Mouse (Mus musculus) erythroid progenitor cell, adult 5-6 weeks (primary cell): Measurements from ENCODE around the gene Eif2b5. TPM values are rescaled to one million over a fixed set of nuclear protein-coding genes. Genes with fewer than 3 reads are reported as not detected.

Experiments used
- total RNA-seq, 2 experiments: library from RNA; stranded (forward) in 1 of 2; stranded (reverse) in 1 of 2; fragments of 150-400 nt in 1 of 2; fragments of 186-747, 209-891 nt in 1 of 2; gene quantifications; 2 replicates each; pipeline versions ENCODE4 v1.2.3 to v1.2.4; 2015 to 2017; ENCODE audit warnings: low replicate concordance in 2 of 2

Eif2b5 gene
- total RNA-seq, 2 experiments from 2014 or later: 11.5 to 54.9 TPM

Other genes starting within 250 kb of the Eif2b5 start
- gene Parl, start 196.4 kb upstream of the Eif2b5 start, total RNA-seq (2015; ENCODE audit: low replicate concordance): 41.9 and 43.6 TPM in 2 replicates
- 52.8 and 63.5 TPM in 2 replicates for gene Parl, start 196.4 kb upstream of the Eif2b5 start, total RNA-seq (2017; ENCODE audit: low replicate concordance)
- not detected in 2 replicates for gene Cyp2ab1, start 173.4 kb upstream of the Eif2b5 start, total RNA-seq (2015; ENCODE audit: low replicate concordance)
- gene Cyp2ab1, start 173.4 kb upstream of the Eif2b5 start, total RNA-seq (2017; ENCODE audit: low replicate concordance): 0.39 TPM in 1 of 2 replicates, not detected in the other
- gene Abcc5, start 72.4 kb upstream of the Eif2b5 start, total RNA-seq (2015; ENCODE audit: low replicate concordance): 26.0 and 40.4 TPM in 2 replicates
- gene Abcc5, start 72.4 kb upstream of the Eif2b5 start, total RNA-seq (2017; ENCODE audit: low replicate concordance): 29.3 and 34.1 TPM in 2 replicates
- 6.1 and 18.0 TPM in 2 replicates for gene Dvl3, start 18.2 kb downstream of the Eif2b5 start, total RNA-seq (2015; ENCODE audit: low replicate concordance)
- 1.3 and 3.6 TPM in 2 replicates for gene Dvl3, start 18.2 kb downstream of the Eif2b5 start, total RNA-seq (2017; ENCODE audit: low replicate concordance)
- 214 and 297 TPM in 2 replicates for gene Ap2m1, start 36.7 kb downstream of the Eif2b5 start, total RNA-seq (2015; ENCODE audit: low replicate concordance)
- 271 and 285 TPM in 2 replicates for gene Ap2m1, start 36.7 kb downstream of the Eif2b5 start, total RNA-seq (2017; ENCODE audit: low replicate concordance)
- 22.2 and 23.1 TPM in 2 replicates for gene Abcf3, start 49.8 kb downstream of the Eif2b5 start, total RNA-seq (2015; ENCODE audit: low replicate concordance)
- gene Abcf3, start 49.8 kb downstream of the Eif2b5 start, total RNA-seq (2017; ENCODE audit: low replicate concordance): 32.1 and 40.5 TPM in 2 replicates
- gene Vwa5b2, start 90.7 kb downstream of the Eif2b5 start, total RNA-seq (2015; ENCODE audit: low replicate concordance): not detected in 2 replicates
- gene Vwa5b2, start 90.7 kb downstream of the Eif2b5 start, total RNA-seq (2017; ENCODE audit: low replicate concordance): 0.77 TPM in 1 of 2 replicates, not detected in the other
- not detected in 2 replicates for gene Eef1akmt4, start 112.8 kb downstream of the Eif2b5 start, total RNA-seq (2015; ENCODE audit: low replicate concordance)
- gene Eef1akmt4, start 112.8 kb downstream of the Eif2b5 start, total RNA-seq (2017; ENCODE audit: low replicate concordance): 0.15 TPM in 1 of 2 replicates, not detected in the other
- gene Gm49333, start 112.8 kb downstream of the Eif2b5 start, total RNA-seq (2015; ENCODE audit: low replicate concordance): not detected in 2 replicates
- not detected in 2 replicates for gene Gm49333, start 112.8 kb downstream of the Eif2b5 start, total RNA-seq (2017; ENCODE audit: low replicate concordance)
- gene Alg3, start 112.9 kb downstream of the Eif2b5 start, total RNA-seq (2015; ENCODE audit: low replicate concordance): 6.7 and 6.8 TPM in 2 replicates
- 1.2 and 5.5 TPM in 2 replicates for gene Alg3, start 112.9 kb downstream of the Eif2b5 start, total RNA-seq (2017; ENCODE audit: low replicate concordance)
- gene Camk2n2, start 122.5 kb downstream of the Eif2b5 start, total RNA-seq (2015; ENCODE audit: low replicate concordance): not detected in 2 replicates
- gene Camk2n2, start 122.5 kb downstream of the Eif2b5 start, total RNA-seq (2017; ENCODE audit: low replicate concordance): not detected in 2 replicates
- gene Ece2, start 131.0 kb downstream of the Eif2b5 start, total RNA-seq (2015; ENCODE audit: low replicate concordance): not detected in 2 replicates
- gene Ece2, start 131.0 kb downstream of the Eif2b5 start, total RNA-seq (2017; ENCODE audit: low replicate concordance): not detected in 2 replicates
- 71.7 and 115 TPM in 2 replicates for gene Psmd2, start 152.8 kb downstream of the Eif2b5 start, total RNA-seq (2015; ENCODE audit: low replicate concordance)
- 125 and 131 TPM in 2 replicates for gene Psmd2, start 152.8 kb downstream of the Eif2b5 start, total RNA-seq (2017; ENCODE audit: low replicate concordance)
- 105 and 116 TPM in 2 replicates for gene Eif4g1, start 169.5 kb downstream of the Eif2b5 start, total RNA-seq (2015; ENCODE audit: low replicate concordance)
- 109 and 153 TPM in 2 replicates for gene Eif4g1, start 169.5 kb downstream of the Eif2b5 start, total RNA-seq (2017; ENCODE audit: low replicate concordance)
- gene Fam131a, start 194.4 kb downstream of the Eif2b5 start, total RNA-seq (2015; ENCODE audit: low replicate concordance): not detected in 2 replicates
- gene Fam131a, start 194.4 kb downstream of the Eif2b5 start, total RNA-seq (2017; ENCODE audit: low replicate concordance): not detected in 2 replicates
- gene Polr2h, start 218.8 kb downstream of the Eif2b5 start, total RNA-seq (2015; ENCODE audit: low replicate concordance): 2.9 and 10.5 TPM in 2 replicates
- gene Polr2h, start 218.8 kb downstream of the Eif2b5 start, total RNA-seq (2017; ENCODE audit: low replicate concordance): 5.8 and 11.2 TPM in 2 replicates
- gene Clcn2, start 218.9 kb downstream of the Eif2b5 start, total RNA-seq (2015; ENCODE audit: low replicate concordance): 11.5 and 21.0 TPM in 2 replicates
- gene Clcn2, start 218.9 kb downstream of the Eif2b5 start, total RNA-seq (2017; ENCODE audit: low replicate concordance): 9.9 and 10.7 TPM in 2 replicates
- gene Chrd, start 234.3 kb downstream of the Eif2b5 start, total RNA-seq (2015; ENCODE audit: low replicate concordance): not detected in 2 replicates
- not detected in 2 replicates for gene Chrd, start 234.3 kb downstream of the Eif2b5 start, total RNA-seq (2017; ENCODE audit: low replicate concordance)
- not detected in 2 replicates for gene Thpo, start 235.7 kb downstream of the Eif2b5 start, total RNA-seq (2015; ENCODE audit: low replicate concordance)
- not detected in 2 replicates for gene Thpo, start 235.7 kb downstream of the Eif2b5 start, total RNA-seq (2017; ENCODE audit: low replicate concordance)